Mouse (Mus musculus): ENCODE data around the gene Rpl13. TPM values are rescaled to one million over a fixed set of nuclear protein-coding genes. Genes with fewer than 3 reads are reported as not detected.

The Rpl13 gene
- polyA plus RNA-seq (2015; fragmentation: Nextera tagmentation; extraction: Ambion mirVana): 811 and 871 TPM in 2 replicates

GRCm38 (mm10) chr8:123101735-123102685 lies at the start of gene Rpl13:
TSS of gene Rpl13 (plus strand) at chr8:123102350.
- Histone ChIP-seq H3K27me3 (ENCODE audit: insufficient read depth, low read length) (no peaks in the 10 kb centered on the region), H3K9me3 (ENCODE audit: low read length) (no peaks in the 10 kb centered on the region), H3K36me3 (replicated peaks; ENCODE audit: insufficient read depth, low read length) (peaks cover 36% of the 10 kb centered on the region), H3K4me1 (ENCODE audit: insufficient read depth) (peaks cover 12% of the 10 kb centered on the region), H3K9ac (replicated peaks) (peak within 1 kb of the TSS; percentile 98), H3K4me2 (ENCODE audit: low read depth, low read length) (peak within 1 kb of the TSS; percentile 97), H3K27ac (ENCODE audit: low read depth) (peak within 1 kb of the TSS; percentile 95), H3K4me3 (ENCODE audit: low read depth, low read length) (peak within 1 kb of the TSS; percentile 89)
- DNase-seq (peak; percentile 97), ATAC-seq (peak; percentile 95)
- WGBS (ENCODE audit: insufficient replicate concordance): under 1% methylated on average over 55 of the region's 56 CpGs
- TF ChIP-seq EP300 (IDR thresholded peaks at IDR 0.05; ENCODE audit: low read depth): peak; percentile 38; the same call in 1 of the 2 replicates
- TF ChIP-seq CTCF (IDR thresholded peaks at IDR 0.05; ENCODE audit: low read depth): no peak

- no peaks in the 10 kb centered on the region for H3K27me3 ChIP-seq (ENCODE audit: insufficient read depth, low read length)
- H3K9ac ChIP-seq (replicated peaks): no peak within 1 kb of the TSS
- TF ChIP-seq EP300 (IDR thresholded peaks at IDR 0.05; ENCODE audit: low read depth) (no peak), CTCF (IDR thresholded peaks at IDR 0.05; ENCODE audit: low read depth) (no peak)
- ATAC-seq: no peak
- H3K36me3 ChIP-seq (replicated peaks; ENCODE audit: insufficient read depth, low read length): no peaks in the 10 kb centered on the region
- H3K9me3 ChIP-seq (ENCODE audit: low read length): no peaks in the 10 kb centered on the region
- H3K4me2 ChIP-seq (ENCODE audit: low read depth, low read length): no peak within 1 kb of the TSS
- no peak within 1 kb of the TSS for H3K4me3 ChIP-seq (ENCODE audit: low read depth, low read length)
- no peak within 1 kb of the TSS for H3K27ac ChIP-seq (ENCODE audit: low read depth)
- peaks cover 20% of the 10 kb centered on the region for H3K4me1 ChIP-seq (ENCODE audit: insufficient read depth)
- DNase-seq: no peak
- whole genome bisulfite sequencing (ENCODE audit: insufficient replicate concordance): 77% methylated on average over 7 of the region's 7 CpGs
These were observed 39.4 kb upstream of the Rpl13 start, which contains the start of gene Spg7 for GRCm38 (mm10) chr8:123062721-123063120. TSS of gene Spg7 (plus strand) at chr8:123062942.

GRCm38 (mm10) chr8:123064072-123064471 lies 38.1 kb upstream of the Rpl13 start:
- Histone ChIP-seq H3K36me3 (replicated peaks; ENCODE audit: insufficient read depth, low read length) (no peaks in the 10 kb centered on the region; the same call in 1 of the 2 replicates), H3K4me1 (ENCODE audit: insufficient read depth) (peaks cover 20% of the 10 kb centered on the region), H3K9me3 (ENCODE audit: low read length) (no peaks in the 10 kb centered on the region), H3K4me2 (ENCODE audit: low read depth, low read length) (peak overlapping the region; percentile 92), H3K4me3 (ENCODE audit: low read depth, low read length) (peak overlapping the region; percentile 98), H3K9ac (replicated peaks) (peak overlapping the region; percentile 96), H3K27me3 (ENCODE audit: insufficient read depth, low read length) (no peaks in the 10 kb centered on the region), H3K27ac (ENCODE audit: low read depth) (no peak overlapping the region)
- no peak for ATAC-seq
- WGBS (ENCODE audit: insufficient replicate concordance): 82% methylated on average over 4 of the region's 4 CpGs
- TF ChIP-seq EP300 (IDR thresholded peaks at IDR 0.05; ENCODE audit: low read depth) (no peak), CTCF (IDR thresholded peaks at IDR 0.05; ENCODE audit: low read depth) (no peak)
- no peak for DNase-seq

GRCm38 (mm10) chr8:123064809-123065213 lies 37.3 kb upstream of the Rpl13 start:
- peak overlapping the region; percentile 92 for H3K4me2 ChIP-seq (ENCODE audit: low read depth, low read length)
- WGBS (ENCODE audit: insufficient replicate concordance): 0% methylated on average over 14 of the region's 14 CpGs
- peak overlapping the region; percentile 96 for H3K9ac ChIP-seq (replicated peaks)
- no peak for DNase-seq
- peak overlapping the region; percentile 98 for H3K4me3 ChIP-seq (ENCODE audit: low read depth, low read length)
- no peak for TF ChIP-seq CTCF (IDR thresholded peaks at IDR 0.05; ENCODE audit: low read depth)
- no peak for TF ChIP-seq EP300 (IDR thresholded peaks at IDR 0.05; ENCODE audit: low read depth)
- H3K9me3 ChIP-seq (ENCODE audit: low read length): no peaks in the 10 kb centered on the region
- peak overlapping the region; percentile 91 for H3K27ac ChIP-seq (ENCODE audit: low read depth)
- ATAC-seq: peak; percentile 39
- no peaks in the 10 kb centered on the region for H3K27me3 ChIP-seq (ENCODE audit: insufficient read depth, low read length)
- H3K4me1 ChIP-seq (ENCODE audit: insufficient read depth): peaks cover 20% of the 10 kb centered on the region
- H3K36me3 ChIP-seq (replicated peaks; ENCODE audit: insufficient read depth, low read length): no peaks in the 10 kb centered on the region; the same call in 1 of the 2 replicates

GRCm38 (mm10) chr8:123065214-123066100 lies 36.7 kb upstream of the Rpl13 start:
- DNase-seq (peak; percentile 97), ATAC-seq (peak; percentile 97)
- WGBS (ENCODE audit: insufficient replicate concordance): 1% methylated on average over 84 of the region's 84 CpGs
- peak overlapping the region; percentile 91 for H3K27ac ChIP-seq (ENCODE audit: low read depth)
- peak overlapping the region; percentile 98 for H3K4me3 ChIP-seq (ENCODE audit: low read depth, low read length)
- no peaks in the 10 kb centered on the region; the same call in 1 of the 2 replicates for H3K36me3 ChIP-seq (replicated peaks; ENCODE audit: insufficient read depth, low read length)
- TF ChIP-seq CTCF (IDR thresholded peaks at IDR 0.05; ENCODE audit: low read depth) (peak; percentile 68), EP300 (IDR thresholded peaks at IDR 0.05; ENCODE audit: low read depth) (peak; percentile 50; the same call in 1 of the 2 replicates)
- H3K9me3 ChIP-seq (ENCODE audit: low read length): no peaks in the 10 kb centered on the region
- H3K27me3 ChIP-seq (ENCODE audit: insufficient read depth, low read length): no peaks in the 10 kb centered on the region
- peak overlapping the region; percentile 96 for H3K9ac ChIP-seq (replicated peaks)
- peaks cover 20% of the 10 kb centered on the region for H3K4me1 ChIP-seq (ENCODE audit: insufficient read depth)
- peak overlapping the region; percentile 92 for H3K4me2 ChIP-seq (ENCODE audit: low read depth, low read length)

All from liver, postnatal 0 days (tissue).